8 mouse cellular contexts compared by ENCODE assay signal in the genomic region with DNA sequence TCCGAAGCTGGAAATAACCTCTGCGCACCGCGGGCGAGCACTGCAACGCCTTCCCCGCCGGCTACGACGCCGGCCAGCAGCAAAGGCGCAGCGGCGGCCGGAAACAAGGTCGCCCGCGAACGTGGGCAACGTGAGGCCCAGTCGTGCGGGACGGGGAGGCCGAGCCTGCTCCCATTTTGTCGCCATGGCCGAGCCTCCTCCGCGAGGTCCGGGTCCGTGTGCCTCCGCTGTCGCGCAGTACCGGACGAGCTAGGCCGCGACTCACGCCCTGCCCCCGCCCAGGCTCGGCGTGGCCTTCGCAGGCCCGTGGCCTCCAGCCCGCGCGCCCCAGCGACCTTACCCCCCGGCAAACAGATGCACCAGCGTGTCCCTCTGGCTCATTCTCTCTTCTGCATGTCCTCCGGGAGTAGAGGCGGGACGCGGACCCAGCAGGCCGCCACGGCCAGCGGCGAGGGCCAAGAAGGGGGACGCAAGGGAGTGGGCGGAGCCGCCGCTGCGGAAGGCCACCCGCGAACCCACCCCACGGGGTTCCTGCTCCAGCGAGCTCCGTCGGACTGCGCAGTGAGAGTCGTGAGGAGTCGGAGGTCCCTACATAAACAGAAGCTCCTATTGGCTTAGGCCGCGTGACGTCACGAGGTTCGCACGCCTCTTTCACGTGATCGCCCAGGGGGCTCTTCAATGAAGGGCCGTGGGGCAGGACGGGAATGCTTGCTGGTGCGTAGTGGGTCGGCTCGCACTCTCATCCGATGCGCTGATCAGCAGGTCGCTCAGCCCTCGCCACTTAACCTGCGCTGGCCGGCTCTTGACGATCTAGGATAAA. TPM values are rescaled to one million over a fixed set of nuclear protein-coding genes. Genes with fewer than 3 reads are reported as not detected.
DNase-seq lines count a peak whose midpoint lies in the region; ATAC-seq lines count a peak whose summit lies in the region.

A gene (minus strand): TSS at position 587 of the 820 bp plus-strand sequence.

- H3K9me3 ChIP-seq in forebrain, embryonic 14.5 days (replicated peaks; ENCODE audit: control insufficient read depth, low read length), result no peaks in the 10 kb centered on the region
- H3K9me3 ChIP-seq in neural tube, embryonic 15.5 days (replicated peaks), result no peaks in the 10 kb centered on the region

- WGBS in forebrain, embryonic 14.5 days, result under 1% methylated on average over 82 of the region's 91 CpGs
- WGBS in neural tube, embryonic 15.5 days, result under 1% methylated on average over 91 of the region's 91 CpGs

- intact Hi-C loops in heart, postnatal 14 days (cut with DNase I), result no loop called here

- H3K4me2 ChIP-seq in forebrain, embryonic 14.5 days (ENCODE audit: low read length), result peak within 1 kb of the TSS; percentile 62
- peak within 1 kb of the TSS; percentile 74 for H3K4me2 ChIP-seq in neural tube, embryonic 15.5 days

- peaks cover 10% of the 10 kb centered on the region; the same call in 1 of the 2 replicates for H3K4me1 ChIP-seq in forebrain, embryonic 14.5 days (ENCODE audit: control insufficient read depth, insufficient read depth, low read length)
- H3K4me1 ChIP-seq in neural tube, embryonic 15.5 days, result peaks cover 17% of the 10 kb centered on the region

- H3K9ac ChIP-seq in forebrain, embryonic 14.5 days (ENCODE audit: low read length), result peak within 1 kb of the TSS; percentile 87
- H3K9ac ChIP-seq in neural tube, embryonic 15.5 days (replicated peaks), result peak within 1 kb of the TSS; percentile 91

- no peaks in the 10 kb centered on the region for H3K36me3 ChIP-seq in forebrain, embryonic 14.5 days (ENCODE audit: control insufficient read depth, insufficient read depth, low read length)
- no peaks in the 10 kb centered on the region for H3K36me3 ChIP-seq in neural tube, embryonic 15.5 days

- peak; percentile 99 for DNase-seq in ES-CJ7 (ENCODE audit: low read depth, low spot score)
- peak; percentile 91 for DNase-seq in cerebellum, adult 11 months
- DNase-seq in forebrain, embryonic 14.5 days (ENCODE audit: low spot score), result peak; percentile 99
- peak; percentile 96 for DNase-seq in heart, postnatal 14 days
- peak; percentile 97 for DNase-seq in layer of hippocampus, adult 11-12 months (ENCODE audit: low spot score)
- DNase-seq in lung, adult 18-20 months, result peak; percentile 98
- peak; percentile 99 for DNase-seq in testis, postnatal 14 days (ENCODE audit: low spot score)

- peak within 1 kb of the TSS; percentile 82 for H3K4me3 ChIP-seq in forebrain, embryonic 14.5 days (ENCODE audit: low read depth, low read length)
- H3K4me3 ChIP-seq in neural tube, embryonic 15.5 days (replicated peaks), result peak within 1 kb of the TSS; percentile 90

- ATAC-seq in forebrain, embryonic 14.5 days, result peak; percentile 99
- ATAC-seq in neural tube, embryonic 15.5 days (ENCODE audit: low FRiP score), result peak; percentile 99

- no peaks in the 10 kb centered on the region for H3K27me3 ChIP-seq in forebrain, embryonic 14.5 days (replicated peaks; ENCODE audit: control insufficient read depth, insufficient read depth, low read length)
- H3K27me3 ChIP-seq in neural tube, embryonic 15.5 days (replicated peaks), result no peaks in the 10 kb centered on the region

- peak within 1 kb of the TSS; percentile 74 for H3K27ac ChIP-seq in forebrain, embryonic 14.5 days (ENCODE audit: low read depth, low read length)
- H3K27ac ChIP-seq in neural tube, embryonic 15.5 days (replicated peaks), result peak within 1 kb of the TSS; percentile 90

RNA-seq across cellular contexts. Expression of the gene that starts here (rescaled TPM):
- 66.8 and 71.5 TPM in 2 replicates for polyA plus RNA-seq in forebrain, embryonic 14.5 days (2014; fragmentation: Nextera tagmentation; extraction: Ambion mirVana)
- 10 to 100 TPM; 41.0 to 42.9 TPM for total RNA-seq in heart, postnatal 14 days (2021)
- polyA plus RNA-seq in neural tube, embryonic 15.5 days (2015; fragmentation: Nextera tagmentation; extraction: Ambion mirVana), result 66.8 and 74.2 TPM in 2 replicates

Comparison
In these comparisons a context has a peak if more than half of its experiments do, and no peak if none do; other contexts are left out.
1. Peak in every context shown above with its lines: DNase-seq, ATAC-seq, H3K4me3 ChIP-seq and H3K27ac ChIP-seq.